Mouse (Mus musculus) hindbrain, embryonic 13.5 days (tissue): Measurements from ENCODE around the gene Sars2. TPM values are rescaled to one million over a fixed set of nuclear protein-coding genes. Genes with fewer than 3 reads are reported as not detected.

ENCODE experiments used
- ATAC-seq: fragments of 200-750 bp; cut with Nextera tagmentation; 2 replicates; pipeline ENCODE4 v1.8.0; 2017; ENCODE audit warnings: moderate TSS enrichment; ENCODE audit not compliant: low FRiP score
- H3K27ac ChIP-seq: fragments of 300-500 bp; sonication (generic); 2 replicates; pipeline ENCODE4 v1.5.1; 2015; ENCODE audit warnings: inconsistent platforms, mild to moderate bottlenecking, moderate library complexity
- H3K27me3 ChIP-seq: fragments of 300-500 bp; sonication (generic); 2 replicates; pipeline ENCODE4 v1.6.1; 2015; ENCODE audit warnings: mild to moderate bottlenecking, inconsistent platforms
- H3K36me3 ChIP-seq: fragments of 300-500 bp; sonication (generic); 2 replicates; pipeline ENCODE4 v1.6.1; 2015; ENCODE audit warnings: mild to moderate bottlenecking, inconsistent platforms
- H3K4me1 ChIP-seq: fragments of 300-500 bp; sonication (generic); replicated peaks from 2 replicates; pipeline ENCODE4 v1.6.1; 2015; ENCODE audit warnings: inconsistent platforms
- H3K4me2 ChIP-seq: fragments of 300-500 bp; sonication (generic); 2 replicates; pipeline ENCODE4 v1.6.1; 2015; ENCODE audit warnings: inconsistent platforms, mild to moderate bottlenecking, moderate library complexity
- H3K4me3 ChIP-seq: fragments of 300-500 bp; sonication (generic); 2 replicates; pipeline ENCODE4 v1.5.1; 2015; ENCODE audit warnings: mild to moderate bottlenecking, inconsistent platforms
- H3K9ac ChIP-seq: fragments of 300-500 bp; sonication (generic); 2 replicates; pipeline ENCODE4 v1.6.1; 2015; ENCODE audit warnings: mild to moderate bottlenecking, inconsistent platforms
- H3K9me3 ChIP-seq: fragments of 300-500 bp; sonication (generic); 2 replicates; pipeline ENCODE4 v1.6.1; 2016; ENCODE audit warnings: inconsistent platforms
- WGBS: fragments of 180-500 bp; shearing (Covaris S2); methylation state at CpG from one replicate; pipeline ENCODE4 v1.1.7; 2015; 5-methylcytosine and 5-hydroxymethylcytosine counted together
- polyA plus RNA-seq: library from polyadenylated mRNA; unstranded; fragments of >200 nt; fragmentation: Nextera tagmentation; extraction: Ambion mirVana; gene quantifications from 2 replicates; pipeline ENCODE4 v1.2.1, GENCODE M21; 2015

The Sars2 gene
- polyA plus RNA-seq, 1 experiment from 2014 or later = 22.6 TPM

- WGBS = 3% methylated on average over 58 of the region's 58 CpGs
Measured at GRCm38 (mm10) chr7:28732341-28733142, 9.2 kb upstream of the Sars2 start.

GRCm38 (mm10) chr7:28733211-28733610 is 8.6 kb upstream of the Sars2 start:
- no peak; the same call in none of the 2 replicates for ATAC-seq
- WGBS = 10% methylated on average over 11 of the region's 11 CpGs
- peak overlapping the region; percentile 70; the same call in 1 of the 2 replicates for H3K9ac ChIP-seq

More at GRCm38 (mm10) chr7:28732341-28733142, 9.2 kb upstream of the Sars2 start:
- H3K4me3 ChIP-seq = peak overlapping the region; percentile 45
- H3K9me3 ChIP-seq = peaks cover 6% of the 10 kb centered on the region; the same call in 1 of the 2 replicates
- H3K9ac ChIP-seq = peak overlapping the region; percentile 70
- H3K27ac ChIP-seq = no peak overlapping the region
- H3K4me1 ChIP-seq = peaks cover 22% of the 10 kb centered on the region
- peak; percentile 70 for ATAC-seq
- peaks cover 27% of the 10 kb centered on the region for H3K27me3 ChIP-seq
- peak overlapping the region; percentile 62 for H3K4me2 ChIP-seq
- peaks cover 14% of the 10 kb centered on the region for H3K36me3 ChIP-seq

GRCm38 (mm10) chr7:28735701-28736100 is 6.1 kb upstream of the Sars2 start:
- WGBS = 82% methylated on average over 6 of the region's 6 CpGs
- no peak overlapping the region for H3K9ac ChIP-seq
- H3K27me3 ChIP-seq = peaks cover 27% of the 10 kb centered on the region
- peaks cover 12% of the 10 kb centered on the region for H3K4me1 ChIP-seq
- no peak overlapping the region for H3K4me3 ChIP-seq
- no peak overlapping the region for H3K27ac ChIP-seq
- H3K36me3 ChIP-seq = peaks cover 37% of the 10 kb centered on the region
- H3K9me3 ChIP-seq = peaks cover 6% of the 10 kb centered on the region; the same call in 1 of the 2 replicates
- no peak overlapping the region for H3K4me2 ChIP-seq
- no peak for ATAC-seq

More at GRCm38 (mm10) chr7:28733211-28733610, 8.6 kb upstream of the Sars2 start:
- Histone ChIP-seq H3K36me3 (peaks cover 19% of the 10 kb centered on the region), H3K4me3 (peak overlapping the region; percentile 45), H3K9me3 (peaks cover 6% of the 10 kb centered on the region; the same call in 1 of the 2 replicates), H3K4me2 (peak overlapping the region; percentile 62), H3K4me1 (peaks cover 15% of the 10 kb centered on the region), H3K27ac (no peak overlapping the region), H3K27me3 (peaks cover 27% of the 10 kb centered on the region)

- WGBS = 95% methylated on average over 21 of the region's 21 CpGs
- Histone ChIP-seq H3K4me3 (no peak overlapping the region), H3K4me1 (peaks cover 15% of the 10 kb centered on the region), H3K9ac (no peak overlapping the region), H3K4me2 (no peak overlapping the region), H3K27ac (no peak overlapping the region), H3K9me3 (no peaks in the 10 kb centered on the region), H3K36me3 (peaks cover 38% of the 10 kb centered on the region), H3K27me3 (no peaks in the 10 kb centered on the region)
- ATAC-seq = no peak
Measured at GRCm38 (mm10) chr7:28739829-28740228, 2.0 kb upstream of the Sars2 start.

- H3K27ac ChIP-seq = peak overlapping the region; percentile 80
- 40% methylated on average over 9 of the region's 9 CpGs for WGBS
- peaks cover 48% of the 10 kb centered on the region for H3K36me3 ChIP-seq
- peak overlapping the region; percentile 68 for H3K4me3 ChIP-seq
- no peak for ATAC-seq
- no peaks in the 10 kb centered on the region for H3K9me3 ChIP-seq
- peak overlapping the region; percentile 91 for H3K9ac ChIP-seq
- H3K4me2 ChIP-seq = peak overlapping the region; percentile 93
- H3K27me3 ChIP-seq = no peaks in the 10 kb centered on the region
- H3K4me1 ChIP-seq = peaks cover 15% of the 10 kb centered on the region
Measured at GRCm38 (mm10) chr7:28740949-28741348, 843 bp upstream of the Sars2 start.

GRCm38 (mm10) chr7:28741368-28741708 is 454 bp upstream of the Sars2 start:
- WGBS = under 1% methylated on average over 13 of the region's 13 CpGs
- peak overlapping the region; percentile 68 for H3K4me3 ChIP-seq

GRCm38 (mm10) chr7:28749935-28750334 is 8.1 kb downstream of the Sars2 start:
- Histone ChIP-seq H3K27ac (no peak overlapping the region), H3K27me3 (no peaks in the 10 kb centered on the region), H3K4me1 (no peaks in the 10 kb centered on the region; the same call in 1 of the 2 replicates), H3K9me3 (no peaks in the 10 kb centered on the region), H3K4me3 (no peak overlapping the region), H3K4me2 (no peak overlapping the region), H3K36me3 (peaks cover 49% of the 10 kb centered on the region), H3K9ac (no peak overlapping the region)
- WGBS = over 99% methylated on average over 7 of the region's 7 CpGs
- no peak for ATAC-seq

More at GRCm38 (mm10) chr7:28741368-28741708, 454 bp upstream of the Sars2 start:
- Histone ChIP-seq H3K9me3 (no peaks in the 10 kb centered on the region), H3K9ac (peak overlapping the region; percentile 91), H3K4me2 (peak overlapping the region; percentile 93), H3K36me3 (peaks cover 50% of the 10 kb centered on the region), H3K27me3 (no peaks in the 10 kb centered on the region), H3K27ac (peak overlapping the region; percentile 80), H3K4me1 (peaks cover 15% of the 10 kb centered on the region)
- ATAC-seq = peak; percentile 34

- Histone ChIP-seq H3K9ac (peak within 1 kb of the TSS; percentile 47; the same call in 1 of the 2 replicates), H3K9me3 (no peaks in the 10 kb centered on the region), H3K4me2 (peak within 1 kb of the TSS; percentile 47), H3K36me3 (peaks cover 52% of the 10 kb centered on the region), H3K4me3 (peak within 1 kb of the TSS; percentile 17), H3K27me3 (peaks cover 25% of the 10 kb centered on the region), H3K27ac (no peak within 1 kb of the TSS), H3K4me1 (peaks cover 7% of the 10 kb centered on the region)
- 1% methylated on average over 17 of the region's 17 CpGs for WGBS
- peak; percentile 35; the same call in 1 of the 2 replicates for ATAC-seq
Measured at GRCm38 (mm10) chr7:28756079-28756478, 14.3 kb downstream of the Sars2 start, which contains the start of gene Ccer2. Ccer2 (plus strand) TSS chr7:28756174.

GRCm38 (mm10) chr7:28758623-28759022 is 16.8 kb downstream of the Sars2 start:
- 85% methylated on average over 13 of the region's 13 CpGs for WGBS
- Histone ChIP-seq H3K27ac (no peak overlapping the region), H3K9me3 (no peaks in the 10 kb centered on the region), H3K4me3 (no peak overlapping the region), H3K9ac (no peak overlapping the region), H3K4me1 (peaks cover 7% of the 10 kb centered on the region), H3K27me3 (peaks cover 25% of the 10 kb centered on the region), H3K4me2 (no peak overlapping the region), H3K36me3 (peaks cover 59% of the 10 kb centered on the region)
- ATAC-seq = no peak

GRCm38 (mm10) chr7:28761907-28762306 is 20.1 kb downstream of the Sars2 start:
- H3K36me3 ChIP-seq = peaks cover 57% of the 10 kb centered on the region
- peaks cover 8% of the 10 kb centered on the region; the same call in 1 of the 2 replicates for H3K27me3 ChIP-seq
- no peak overlapping the region for H3K4me2 ChIP-seq
- no peak overlapping the region for H3K9ac ChIP-seq
- H3K4me3 ChIP-seq = no peak overlapping the region
- H3K9me3 ChIP-seq = no peaks in the 10 kb centered on the region
- no peak overlapping the region for H3K27ac ChIP-seq
- H3K4me1 ChIP-seq = peaks cover 15% of the 10 kb centered on the region
- ATAC-seq = no peak
- WGBS = 90% methylated on average over 9 of the region's 9 CpGs

- Histone ChIP-seq H3K36me3 (peaks cover 30% of the 10 kb centered on the region), H3K9ac (peak overlapping the region; percentile 78), H3K9me3 (no peaks in the 10 kb centered on the region), H3K4me2 (peak overlapping the region; percentile 66), H3K27me3 (no peaks in the 10 kb centered on the region), H3K4me3 (peak overlapping the region; percentile 69), H3K4me1 (peaks cover 37% of the 10 kb centered on the region), H3K27ac (no peak overlapping the region)
- ATAC-seq = no peak
- 90% methylated on average over 6 of the region's 6 CpGs for WGBS
Measured at GRCm38 (mm10) chr7:28765211-28765610, 23.4 kb downstream of the Sars2 start.

GRCm38 (mm10) chr7:28766173-28766879 is 24.5 kb downstream of the Sars2 start, which contains the start of gene Sirt2:
Sirt2 (plus strand) TSS chr7:28766735.
- WGBS = under 1% methylated on average over 45 of the region's 45 CpGs
- peak; percentile 99 for ATAC-seq
- 0 out of 2 replicates have a peak within 1 kb of the TSS, but pooled peaks have one; percentile 24 for H3K27ac ChIP-seq
- H3K4me1 ChIP-seq = peaks cover 37% of the 10 kb centered on the region
- peak within 1 kb of the TSS; percentile 67 for H3K4me2 ChIP-seq
- H3K9ac ChIP-seq = peak within 1 kb of the TSS; percentile 78
- H3K36me3 ChIP-seq = peaks cover 19% of the 10 kb centered on the region
- peak within 1 kb of the TSS; percentile 69 for H3K4me3 ChIP-seq
- H3K27me3 ChIP-seq = no peaks in the 10 kb centered on the region
- H3K9me3 ChIP-seq = no peaks in the 10 kb centered on the region
